Mouse (Mus musculus) MEL (cell line): ENCODE measurements at regions not wholly inside any gene's neighbourhood (a gene's known extent, or its start where the extent isn't known, plus 50 kb on each side); places are given as distances from the start of the nearest gene placed in this dataset.

Source experiments
- DNase-seq: peaks from one replicate; pipeline ENCODE4 v3.0.0; 2011; ENCODE audit warnings: low read depth, low spot score
- H3K27ac ChIP-seq: 2 replicates; pipeline ENCODE4 v1.5.1; 2012; ENCODE audit warnings: low read depth, mild to moderate bottlenecking, control low read depth, low read length, moderate library complexity; ENCODE audit not compliant: control insufficient read depth
- H3K27me3 ChIP-seq, 2 experiments: fragments of 150-350 bp in 1 of 2; sonication (generic) in 1 of 2; 2 replicates each; pipeline ENCODE4 v1.6.1; 2012; ENCODE audit warnings: low read length in 2 of 2, mild to moderate bottlenecking in 2 of 2, improper control_type of control experiment in 1 of 2, moderate library complexity in 1 of 2; ENCODE audit not compliant: insufficient read depth in 2 of 2, control insufficient read depth in 1 of 2
- H3K36me3 ChIP-seq, 2 experiments: 2 replicates each; pipeline ENCODE4 v1.6.1; 2012 to 2014; ENCODE audit warnings: low read length in 2 of 2, improper control_type of control experiment in 1 of 2, inconsistent platforms in 1 of 2, mild to moderate bottlenecking in 1 of 2; ENCODE audit not compliant: insufficient read depth in 2 of 2, control insufficient read depth in 1 of 2
- H3K4me1 ChIP-seq, 2 experiments: fragments of 150-350 bp in 1 of 2; sonication (generic) in 1 of 2; 2 replicates each; pipeline ENCODE4 v1.6.1; 2012; ENCODE audit warnings: low read length in 2 of 2, improper control_type of control experiment in 1 of 2, mild to moderate bottlenecking in 1 of 2; ENCODE audit not compliant: insufficient read depth in 2 of 2, control insufficient read depth in 1 of 2
- H3K4me3 ChIP-seq, 2 experiments: fragments of 150-350 bp in 1 of 2; sonication (generic) in 1 of 2; 2 replicates each; pipeline ENCODE4 v1.5.1; 2012; ENCODE audit warnings: low read depth in 2 of 2, low read length in 2 of 2, mild to moderate bottlenecking in 2 of 2, moderate library complexity in 2 of 2, control low read depth in 1 of 2, improper control_type of control experiment in 1 of 2; ENCODE audit not compliant: control insufficient read depth in 1 of 2, insufficient read depth in 1 of 2
- H3K79me2 ChIP-seq: 2 replicates; pipeline ENCODE4 v1.6.1; 2012; ENCODE audit warnings: mild to moderate bottlenecking, low read length, moderate library complexity; ENCODE audit not compliant: control insufficient read depth, poor library complexity, insufficient read depth
- H3K9ac ChIP-seq: 2 replicates; pipeline ENCODE4 v1.6.1; 2012; ENCODE audit warnings: low read depth, mild to moderate bottlenecking, control low read depth, low read length, moderate library complexity; ENCODE audit not compliant: control insufficient read depth, poor library complexity, severe bottlenecking
- H3K9me3 ChIP-seq: fragments of 150-350 bp; sonication (generic); replicated peaks from 2 replicates; pipeline ENCODE4 v1.6.1; 2012; ENCODE audit warnings: mild to moderate bottlenecking, low read length, improper control_type of control experiment, moderate library complexity; ENCODE audit not compliant: insufficient read depth
- BHLHE40 ChIP-seq: IDR thresholded peaks from 2 replicates; pipeline ENCODE4 v1.6.1; 2012; ENCODE audit warnings: low read depth, mild to moderate bottlenecking, inconsistent platforms, low read length, improper control_type of control experiment, borderline replicate concordance
- CHD1 ChIP-seq: IDR thresholded peaks from 2 replicates; pipeline ENCODE4 v1.6.1; 2012; ENCODE audit warnings: low read depth, mild to moderate bottlenecking, inconsistent platforms, low read length, improper control_type of control experiment
- CHD2 ChIP-seq: IDR thresholded peaks from 2 replicates; pipeline ENCODE4 v1.6.1; 2011; ENCODE audit warnings: low read length, improper control_type of control experiment
- EP300 ChIP-seq, 2 experiments: IDR thresholded peaks; 2 replicates each; pipeline ENCODE4 v1.6.1; 2011; ENCODE audit warnings: improper control_type of control experiment in 2 of 2, low read length in 2 of 2, low read depth in 1 of 2, mild to moderate bottlenecking in 1 of 2
- ETS1 ChIP-seq: IDR thresholded peaks from 2 replicates; pipeline ENCODE4 v1.6.1; 2012; ENCODE audit warnings: low read depth, mild to moderate bottlenecking, inconsistent platforms, low read length, improper control_type of control experiment, moderate library complexity
- GABPA ChIP-seq: IDR thresholded peaks from 2 replicates; pipeline ENCODE4 v1.6.1; 2012; ENCODE audit warnings: low read depth, mild to moderate bottlenecking, inconsistent platforms, low read length, improper control_type of control experiment, moderate library complexity
- GATA1 ChIP-seq: IDR thresholded peaks from 2 replicates; pipeline ENCODE4 v1.6.1; 2011; ENCODE audit warnings: low read depth, low read length, improper control_type of control experiment
- HCFC1 ChIP-seq: IDR thresholded peaks from 2 replicates; pipeline ENCODE4 v1.6.1; 2012; ENCODE audit warnings: low read depth, mild to moderate bottlenecking, inconsistent platforms, low read length, improper control_type of control experiment, moderate library complexity
- KAT2A ChIP-seq: conservative IDR thresholded peaks from 2 replicates; pipeline ENCODE4 v1.6.1; 2012; ENCODE audit warnings: low read depth, low read length, improper control_type of control experiment, inconsistent platforms
- MAFK ChIP-seq: IDR thresholded peaks from 2 replicates; pipeline ENCODE4 v1.6.1; 2011; ENCODE audit warnings: low read depth, mild to moderate bottlenecking, low read length, improper control_type of control experiment, borderline replicate concordance
- MAX ChIP-seq: IDR thresholded peaks from 2 replicates; pipeline ENCODE4 v1.6.1; 2011; ENCODE audit warnings: low read length, improper control_type of control experiment
- MAZ ChIP-seq: IDR thresholded peaks from 2 replicates; pipeline ENCODE4 v1.6.1; 2012; ENCODE audit warnings: low read depth, mild to moderate bottlenecking, inconsistent platforms, low read length, improper control_type of control experiment
- MYB ChIP-seq: IDR thresholded peaks from 2 replicates; pipeline ENCODE4 v1.6.1; 2011; ENCODE audit warnings: mild to moderate bottlenecking, low read depth, low read length, improper control_type of control experiment
- POLR2A ChIP-seq, 2 experiments: IDR thresholded peaks; 2 replicates each; pipeline ENCODE4 v1.6.1; 2011 to 2012; ENCODE audit warnings: low read length in 2 of 2, mild to moderate bottlenecking in 2 of 2, control low read depth in 1 of 2, improper control_type of control experiment in 1 of 2, low read depth in 1 of 2, moderate library complexity in 1 of 2; ENCODE audit not compliant: control insufficient read depth in 1 of 2, insufficient read depth in 1 of 2, poor library complexity in 1 of 2
- POLR2AphosphoS2 ChIP-seq: IDR thresholded peaks from 2 replicates; pipeline ENCODE4 v1.6.1; 2011; ENCODE audit warnings: low read length, improper control_type of control experiment
- POLR2AphosphoS5 ChIP-seq: IDR thresholded peaks from 2 replicates; pipeline ENCODE4 v1.6.1; 2012; ENCODE audit warnings: low read depth, borderline replicate concordance, mild to moderate bottlenecking, inconsistent platforms, low read length, moderate library complexity, mixed read lengths
- RCOR1 ChIP-seq: IDR thresholded peaks from 2 replicates; pipeline ENCODE4 v1.6.1; 2012; ENCODE audit warnings: low read depth, mild to moderate bottlenecking, inconsistent platforms, low read length, improper control_type of control experiment
- SIN3A ChIP-seq: IDR thresholded peaks from 2 replicates; pipeline ENCODE4 v1.6.1; 2012; ENCODE audit warnings: low read length, improper control_type of control experiment, inconsistent platforms
- SMC3 ChIP-seq: IDR thresholded peaks from 2 replicates; pipeline ENCODE4 v1.6.1; 2011; ENCODE audit warnings: low read depth, low read length, improper control_type of control experiment
- TAL1 ChIP-seq: IDR thresholded peaks from 2 replicates; pipeline ENCODE4 v1.6.1; 2012; ENCODE audit warnings: mild to moderate bottlenecking, inconsistent platforms, low read length, moderate library complexity, mixed read lengths
- TBP ChIP-seq: IDR thresholded peaks from 2 replicates; pipeline ENCODE4 v1.8.0; 2011; ENCODE audit warnings: low read depth, low read length, improper control_type of control experiment
- UBTF ChIP-seq: IDR thresholded peaks from 2 replicates; pipeline ENCODE4 v1.6.1; 2012; ENCODE audit warnings: low read depth, mild to moderate bottlenecking, inconsistent platforms, low read length, improper control_type of control experiment, moderate library complexity, borderline replicate concordance; ENCODE audit not compliant: insufficient read depth
- USF1 ChIP-seq: IDR thresholded peaks from 2 replicates; pipeline ENCODE4 v1.6.1; 2014; ENCODE audit warnings: low read depth, mild to moderate bottlenecking, inconsistent platforms, low read length, improper control_type of control experiment, moderate library complexity
- USF2 ChIP-seq, 2 experiments: IDR thresholded peaks; 2 replicates each; pipeline ENCODE4 v1.6.1; 2011 to 2012; ENCODE audit warnings: improper control_type of control experiment in 2 of 2, low read length in 2 of 2, borderline replicate concordance in 1 of 2, inconsistent platforms in 1 of 2, low read depth in 1 of 2, mild to moderate bottlenecking in 1 of 2; ENCODE audit not compliant: insufficient read depth in 1 of 2
- ZC3H11A ChIP-seq: IDR thresholded peaks from 2 replicates; pipeline ENCODE4 v1.6.1; 2012; ENCODE audit warnings: low read depth, mild to moderate bottlenecking, inconsistent platforms, low read length, improper control_type of control experiment
- ZKSCAN1 ChIP-seq: IDR thresholded peaks from 2 replicates; pipeline ENCODE4 v1.6.1; 2012; ENCODE audit warnings: low read depth, mild to moderate bottlenecking, inconsistent platforms, low read length, improper control_type of control experiment, moderate library complexity
- ZMIZ1 ChIP-seq: IDR thresholded peaks from 2 replicates; pipeline ENCODE4 v1.6.1; 2012; ENCODE audit warnings: low read depth, mild to moderate bottlenecking, inconsistent platforms, low read length, improper control_type of control experiment, moderate library complexity
- ZNF384 ChIP-seq: IDR thresholded peaks from 2 replicates; pipeline ENCODE4 v1.6.1; 2012; ENCODE audit warnings: low read depth, mild to moderate bottlenecking, inconsistent platforms, low read length, improper control_type of control experiment

DNA sequence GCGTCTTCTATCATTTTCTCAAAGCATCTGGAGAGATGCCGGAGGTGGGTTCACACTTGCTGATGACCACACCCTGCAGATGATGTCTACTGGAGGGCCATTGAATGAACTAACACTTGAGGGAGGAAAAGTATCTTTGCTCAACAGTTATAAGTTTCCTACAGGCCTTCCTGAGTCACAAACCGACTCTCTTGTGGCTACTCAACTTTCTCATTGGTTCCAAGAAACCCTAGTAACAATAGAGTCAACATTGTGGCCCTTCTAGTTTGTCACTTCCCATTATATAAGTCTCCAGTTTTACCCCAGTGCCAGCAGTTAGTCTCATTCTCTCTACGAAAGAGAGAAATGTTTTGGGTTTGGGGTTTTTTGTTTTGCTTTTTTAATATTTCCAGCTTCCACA lies 604.1 kb upstream of the Arid1b start:
- no peaks in the 10 kb centered on the region for H3K4me1 ChIP-seq
- H3K36me3 ChIP-seq, result no peaks in the 10 kb centered on the region
- TF ChIP-seq CHD1 (no peak), MAX (no peak), SIN3A (no peak), GATA1 (no peak), KAT2A (no peak), ZMIZ1 (no peak), USF2 (IDR thresholded peaks at IDR 0.05; ENCODE audit: borderline replicate concordance in 1 of 2, insufficient read depth in 1 of 2, low read depth in 1 of 2, low read length in 2 of 2) (no peak), TBP (no peak), SMC3 (no peak), HCFC1 (no peak), MAZ (no peak), ZNF384 (no peak), RCOR1 (no peak), POLR2A (IDR thresholded peaks at IDR 0.05; ENCODE audit: control insufficient read depth in 1 of 2, insufficient read depth in 1 of 2, low read depth in 1 of 2, low read length in 2 of 2, poor library complexity in 1 of 2) (no peak), CHD2 (no peak), ZC3H11A (no peak), TAL1 (no peak), BHLHE40 (no peak), USF1 (no peak), ZKSCAN1 (no peak)
- no peak for DNase-seq
- H3K9ac ChIP-seq, result no peak overlapping the region
- no peak overlapping the region for H3K27ac ChIP-seq
- H3K4me3 ChIP-seq, result no peak overlapping the region
- no peaks in the 10 kb centered on the region for H3K27me3 ChIP-seq
- H3K9me3 ChIP-seq, result no peaks in the 10 kb centered on the region
- H3K79me2 ChIP-seq, result no peaks in the 10 kb centered on the region

DNA sequence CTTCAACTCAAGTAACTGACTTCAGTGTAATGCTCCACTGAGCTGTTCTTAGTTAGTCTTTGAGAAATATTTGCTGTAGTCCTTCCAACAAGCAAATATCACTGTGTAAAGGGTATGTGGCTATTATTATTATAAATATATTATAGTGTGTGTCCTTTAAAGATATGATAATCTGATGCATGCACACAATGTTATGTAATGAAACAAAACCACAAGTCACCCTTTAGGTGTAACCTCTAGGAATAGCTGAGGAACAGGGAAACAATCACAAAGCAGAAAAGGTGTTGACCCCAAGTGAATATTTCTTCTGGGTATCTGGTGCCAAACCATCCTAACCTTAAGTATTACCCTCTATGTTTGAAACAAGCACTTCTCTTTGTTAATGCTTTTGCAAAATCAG lies 603.6 kb upstream of the Arid1b start:
- no peak overlapping the region for H3K27ac ChIP-seq
- H3K79me2 ChIP-seq, result no peaks in the 10 kb centered on the region
- no peaks in the 10 kb centered on the region for H3K27me3 ChIP-seq
- H3K9ac ChIP-seq, result no peak overlapping the region
- no peak for DNase-seq
- no peak overlapping the region for H3K4me3 ChIP-seq
- peaks cover 0 to 2% of the 10 kb centered on the region in 2 experiments; a peak in 2 of 4 replicates for H3K4me1 ChIP-seq
- H3K36me3 ChIP-seq, result no peaks in the 10 kb centered on the region
- no peaks in the 10 kb centered on the region for H3K9me3 ChIP-seq
- TF ChIP-seq POLR2A (IDR thresholded peaks at IDR 0.05; ENCODE audit: control insufficient read depth in 1 of 2, insufficient read depth in 1 of 2, low read depth in 1 of 2, low read length in 2 of 2, poor library complexity in 1 of 2), result no peak
- TF ChIP-seq TBP, result no peak
- no peak for TF ChIP-seq MAX
- TF ChIP-seq GABPA, result no peak
- TF ChIP-seq POLR2AphosphoS5, result no peak
- no peak for TF ChIP-seq ETS1
- TF ChIP-seq HCFC1, result no peak
- no peak for TF ChIP-seq EP300 (IDR thresholded peaks at IDR 0.05; ENCODE audit: low read depth in 1 of 2, low read length in 2 of 2)
- no peak for TF ChIP-seq MAFK
- TF ChIP-seq POLR2AphosphoS2, result no peak
- TF ChIP-seq UBTF, result no peak
- TF ChIP-seq MYB, result no peak
- no peak for TF ChIP-seq ZKSCAN1
- TF ChIP-seq CHD1, result no peak
- no peak for TF ChIP-seq RCOR1
